Mouse (Mus musculus): Measurements from ENCODE around the gene Rorc. TPM values are rescaled to one million over a fixed set of nuclear protein-coding genes. Genes with fewer than 3 reads are reported as not detected.

Rorc gene
- total and polyA plus RNA-seq, 3 experiments, result not detected

DNA sequence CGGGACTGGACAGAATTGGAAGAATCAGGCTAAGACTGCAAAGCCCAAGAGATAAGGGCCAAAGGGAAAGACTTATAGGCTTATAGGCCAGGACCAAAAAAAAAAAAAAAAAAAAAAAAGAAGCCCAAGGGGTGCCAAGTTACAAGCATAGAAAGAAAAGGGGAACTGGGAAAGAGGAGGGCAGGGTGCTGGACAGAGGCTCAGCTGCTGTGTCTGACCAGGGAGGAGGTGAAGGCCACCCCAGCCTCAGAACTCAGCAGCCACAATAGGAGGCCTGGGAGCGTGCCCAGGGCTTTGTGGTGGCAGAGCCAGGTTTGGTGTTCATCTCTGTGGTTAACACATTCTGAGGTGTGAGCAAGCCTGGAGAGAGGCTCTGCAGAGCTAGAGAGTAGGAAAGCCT lies 2.6 kb downstream of the Rorc start:
- peaks cover 0 to under 1% of the 10 kb centered on the region in 2 experiments; a peak in 1 of 4 replicates for H3K36me3 ChIP-seq (ENCODE audit: control insufficient read depth in 1 of 2, insufficient read depth in 2 of 2, low read length in 2 of 2)
- H3K9me3 ChIP-seq (replicated peaks; ENCODE audit: insufficient read depth, low read length), result no peaks in the 10 kb centered on the region
- H3K27ac ChIP-seq (ENCODE audit: control insufficient read depth, low read depth, low read length), result no peak overlapping the region
- peaks cover 0 to under 1% of the 10 kb centered on the region in 2 experiments; a peak in 3 of 4 replicates for H3K4me1 ChIP-seq (ENCODE audit: control insufficient read depth in 1 of 2, insufficient read depth in 2 of 2, low read length in 2 of 2)
- no peak for DNase-seq (ENCODE audit: low read depth, low spot score)
- peaks cover 0 to 3% of the 10 kb centered on the region in 2 experiments; a peak in 1 of 4 replicates for H3K27me3 ChIP-seq (ENCODE audit: control insufficient read depth in 1 of 2, insufficient read depth in 2 of 2, low read length in 2 of 2)
- no peak overlapping the region for H3K9ac ChIP-seq (ENCODE audit: control insufficient read depth, low read depth, low read length, poor library complexity, severe bottlenecking)
- H3K4me3 ChIP-seq (ENCODE audit: control insufficient read depth in 1 of 2, insufficient read depth in 1 of 2, low read depth in 2 of 2, low read length in 2 of 2), result no peak overlapping the region
- H3K79me2 ChIP-seq (ENCODE audit: control insufficient read depth, insufficient read depth, low read length, poor library complexity), result no peaks in the 10 kb centered on the region
- TF ChIP-seq ZNF384 (IDR thresholded peaks at IDR 0.05; ENCODE audit: low read depth, low read length) (peak; percentile 67), UBTF (IDR thresholded peaks at IDR 0.05; ENCODE audit: borderline replicate concordance, insufficient read depth, low read depth, low read length) (no peak)

DNA sequence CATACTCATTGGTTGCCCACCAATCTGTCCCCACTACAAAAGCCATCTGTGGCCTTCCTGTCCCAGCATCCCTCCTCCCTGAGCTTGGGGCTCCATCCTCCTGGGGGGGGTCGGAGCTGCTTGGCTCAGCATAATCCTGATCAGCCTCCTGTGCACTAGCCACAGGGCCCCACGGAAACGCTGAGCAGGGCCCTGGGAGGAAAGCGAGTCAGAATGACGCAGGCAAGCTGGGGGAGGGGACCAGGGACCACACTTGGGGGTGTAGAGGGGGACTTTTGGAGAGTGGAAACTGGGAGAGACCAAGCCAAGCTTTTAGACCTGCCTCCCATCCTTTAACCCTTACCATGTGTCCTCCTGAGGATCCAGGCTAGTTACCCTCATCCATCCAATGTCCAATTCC lies 3.3 kb downstream of the Rorc start:
- Histone ChIP-seq H3K79me2 (ENCODE audit: control insufficient read depth, insufficient read depth, low read length, poor library complexity) (no peaks in the 10 kb centered on the region), H3K4me1 (ENCODE audit: control insufficient read depth in 1 of 2, insufficient read depth in 2 of 2, low read length in 2 of 2) (no peaks in the 10 kb centered on the region), H3K9me3 (replicated peaks; ENCODE audit: insufficient read depth, low read length) (no peaks in the 10 kb centered on the region), H3K4me3 (ENCODE audit: control insufficient read depth in 1 of 2, insufficient read depth in 1 of 2, low read depth in 2 of 2, low read length in 2 of 2) (no peak overlapping the region), H3K27ac (ENCODE audit: control insufficient read depth, low read depth, low read length) (no peak overlapping the region), H3K36me3 (ENCODE audit: control insufficient read depth in 1 of 2, insufficient read depth in 2 of 2, low read length in 2 of 2) (no peaks in the 10 kb centered on the region), H3K9ac (ENCODE audit: control insufficient read depth, low read depth, low read length, poor library complexity, severe bottlenecking) (no peak overlapping the region), H3K27me3 (ENCODE audit: control insufficient read depth in 1 of 2, insufficient read depth in 2 of 2, low read length in 2 of 2) (peaks cover 0 to 3% of the 10 kb centered on the region in 2 experiments; a peak in 1 of 4 replicates)
- DNase-seq (ENCODE audit: low read depth, low spot score), result no peak
- TF ChIP-seq SIN3A (IDR thresholded peaks at IDR 0.05; ENCODE audit: low read length), result no peak
- TF ChIP-seq MAX (IDR thresholded peaks at IDR 0.05; ENCODE audit: low read length), result no peak
- no peak for TF ChIP-seq E2F4 (IDR thresholded peaks at IDR 0.05; ENCODE audit: borderline replicate concordance, low read depth, low read length)
- TF ChIP-seq MYB (IDR thresholded peaks at IDR 0.05; ENCODE audit: low read depth, low read length), result no peak
- no peak for TF ChIP-seq ZC3H11A (IDR thresholded peaks at IDR 0.05; ENCODE audit: low read depth, low read length)
- TF ChIP-seq RCOR1 (IDR thresholded peaks at IDR 0.05; ENCODE audit: low read depth, low read length), result no peak
- TF ChIP-seq HCFC1 (IDR thresholded peaks at IDR 0.05; ENCODE audit: low read depth, low read length), result no peak
- no peak for TF ChIP-seq UBTF (IDR thresholded peaks at IDR 0.05; ENCODE audit: borderline replicate concordance, insufficient read depth, low read depth, low read length)
- no peak for TF ChIP-seq CHD1 (IDR thresholded peaks at IDR 0.05; ENCODE audit: low read depth, low read length)
- no peak for TF ChIP-seq ZKSCAN1 (IDR thresholded peaks at IDR 0.05; ENCODE audit: low read depth, low read length)
- no peak for TF ChIP-seq CHD2 (IDR thresholded peaks at IDR 0.05; ENCODE audit: low read length)
- no peak for TF ChIP-seq MAZ (IDR thresholded peaks at IDR 0.05; ENCODE audit: low read depth, low read length)
- TF ChIP-seq TAL1 (IDR thresholded peaks at IDR 0.05; ENCODE audit: low read length), result no peak
- TF ChIP-seq ZNF384 (IDR thresholded peaks at IDR 0.05; ENCODE audit: low read depth, low read length), result no peak
- TF ChIP-seq BHLHE40 (IDR thresholded peaks at IDR 0.05; ENCODE audit: borderline replicate concordance, low read depth, low read length), result no peak
- no peak for TF ChIP-seq RAD21 (IDR thresholded peaks at IDR 0.05; ENCODE audit: low read depth, low read length)
- no peak for TF ChIP-seq ETS1 (IDR thresholded peaks at IDR 0.05; ENCODE audit: low read depth, low read length)
- no peak for TF ChIP-seq GABPA (IDR thresholded peaks at IDR 0.05; ENCODE audit: low read depth, low read length)
- TF ChIP-seq TCF12 (IDR thresholded peaks at IDR 0.05; ENCODE audit: low read depth, low read length), result no peak
- TF ChIP-seq TBP (IDR thresholded peaks at IDR 0.05; ENCODE audit: low read depth, low read length), result no peak

Measured in MEL (cell line).